Mouse (Mus musculus): Measurements from ENCODE around the gene Lnx1.

GRCm38 (mm10) chr5:74679631-74680030 lies 23.1 kb downstream of the Lnx1 start:
- TF ChIP-seq EP300 (IDR thresholded peaks at IDR 0.05; ENCODE audit: low read depth) (no peak), CTCF (IDR thresholded peaks at IDR 0.05; ENCODE audit: low read depth) (no peak)
